Mouse (Mus musculus): Measurements from ENCODE around the gene H2-K1.

DNA sequence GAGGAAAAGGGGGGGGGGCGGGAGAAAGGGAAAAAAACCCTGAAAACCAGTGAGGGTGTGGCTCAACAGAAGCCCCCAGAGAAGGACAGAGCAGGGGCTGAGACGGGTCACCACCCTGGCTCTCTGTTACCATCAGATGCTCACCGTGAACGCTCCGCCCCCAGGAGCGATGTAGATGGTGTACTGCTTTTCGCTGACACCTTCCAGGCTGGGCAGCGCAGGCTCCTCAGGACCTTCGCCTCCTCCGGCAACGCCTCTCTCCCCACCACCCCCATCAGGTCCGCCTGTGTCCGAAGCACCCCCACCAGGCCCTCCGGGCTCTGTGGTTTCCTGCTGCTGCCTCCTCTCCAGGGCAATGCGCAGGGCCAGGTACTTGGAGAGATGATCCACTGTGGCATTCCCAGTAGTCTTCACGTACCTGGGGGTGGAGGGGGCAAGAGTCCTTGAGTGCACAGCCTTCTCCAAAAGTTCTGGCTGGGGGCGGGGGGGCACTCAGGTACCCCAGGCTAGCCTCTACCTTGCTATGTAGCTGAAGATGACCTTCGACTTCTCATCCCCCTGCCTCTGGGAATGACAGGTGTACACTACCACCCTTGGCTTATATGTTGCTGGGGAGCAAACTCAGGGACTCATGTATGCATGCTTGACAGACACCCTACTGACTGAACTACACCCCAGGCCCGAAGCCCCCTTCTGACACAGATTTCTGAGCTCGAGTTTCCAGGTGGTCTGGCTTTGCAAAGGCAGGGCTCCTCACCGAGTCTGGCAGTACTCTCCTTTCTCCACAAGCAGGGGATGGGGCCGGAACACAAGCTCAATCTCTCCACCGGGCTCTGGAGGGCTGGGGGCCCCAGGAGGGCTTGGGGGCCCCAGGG is 21.6 kb upstream of the H2-K1 start:
- no peak for TF ChIP-seq CTCF (IDR thresholded peaks at IDR 0.05; ENCODE audit: borderline replicate concordance, insufficient read depth, low read length)
- TF ChIP-seq POLR2A (IDR thresholded peaks at IDR 0.05; ENCODE audit: low read depth, low read length): no peak

Measured in embryonic fibroblast, embryonic 13.5 days (primary cell).